Mouse (Mus musculus): ENCODE measurements around the gene Prmt8.

GRCm38 (mm10) chr6:127756856-127757255 is 12.4 kb downstream of the Prmt8 start:
- no peak for TF ChIP-seq CTCF (IDR thresholded peaks at IDR 0.05; ENCODE audit: insufficient read depth, low read depth, low read length)
- TF ChIP-seq POLR2A (IDR thresholded peaks at IDR 0.05; ENCODE audit: insufficient read depth, low read depth, low read length), result no peak

Measured in olfactory bulb, adult 2 months (tissue).